Mouse (Mus musculus) left cerebral cortex, adult 9 months (tissue): ENCODE data around the gene Gm28042.

Experiments used
- DNase-seq, 2 experiments: peaks; one replicate each; pipeline ENCODE4 v3.0.0; 2022; ENCODE audit warnings: low spot score in 2 of 2

Gene Gm28042

DNA sequence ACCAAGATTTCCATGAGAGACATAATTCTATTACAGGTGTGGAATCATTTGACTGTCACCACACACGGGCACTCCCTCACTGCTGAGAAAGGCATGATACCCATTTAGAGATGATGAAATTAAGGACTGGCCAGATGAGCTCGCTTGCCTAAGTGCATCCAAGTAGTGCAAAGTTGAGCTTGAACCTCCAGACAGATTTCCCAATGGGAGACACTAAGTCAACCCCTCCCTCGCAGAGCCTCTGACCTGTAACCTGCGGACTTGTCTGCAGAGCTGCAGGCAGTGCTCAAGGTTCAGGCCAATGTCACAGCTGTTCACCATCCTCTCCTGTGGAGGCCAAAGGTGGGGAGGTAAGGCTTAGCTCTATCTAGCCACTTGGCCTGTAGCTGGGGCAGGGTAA lies 31.5 kb downstream of the Gm28042 start:
- no peak for DNase-seq

DNA sequence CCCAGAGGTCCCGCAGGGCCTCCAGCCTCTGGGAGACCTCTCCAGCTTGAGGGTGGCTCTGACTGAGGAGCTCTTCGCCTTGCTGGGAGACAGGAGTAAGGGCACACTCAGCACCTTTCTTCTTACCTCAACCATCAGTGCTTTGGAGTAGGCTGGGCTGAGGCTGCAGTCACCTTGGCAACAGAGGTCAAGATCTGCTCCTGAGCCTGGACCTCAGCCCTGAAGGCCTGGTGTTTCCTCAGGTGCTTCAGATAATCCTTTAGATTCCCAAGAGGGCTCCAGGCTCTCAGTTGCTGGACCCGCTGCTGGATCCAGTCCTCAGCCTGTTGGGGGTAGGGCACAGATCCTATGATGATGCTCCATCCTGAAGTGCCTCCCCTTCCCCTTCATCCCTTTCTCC lies 32.2 kb downstream of the Gm28042 start:
- DNase-seq: no peak

DNA sequence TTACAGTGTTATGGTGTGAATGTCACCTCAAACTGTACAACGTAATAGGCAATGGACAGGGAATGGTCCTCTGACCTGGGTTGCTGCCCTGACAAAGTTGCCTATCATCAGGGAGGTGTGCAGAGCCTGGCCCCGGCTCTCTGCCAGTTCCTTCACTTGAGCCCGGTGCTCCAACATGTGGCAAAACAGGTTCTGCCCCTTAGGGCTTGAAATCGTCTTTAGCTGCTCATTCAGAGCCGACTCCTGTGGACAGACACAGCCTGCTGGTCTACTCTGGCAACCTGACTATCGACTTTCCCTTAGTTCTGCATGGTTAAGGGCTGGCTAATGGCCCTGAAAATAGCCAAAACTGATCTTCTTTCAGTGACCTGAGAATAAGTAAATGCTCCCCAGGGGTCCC lies 32.9 kb downstream of the Gm28042 start:
- DNase-seq: no peak

DNA sequence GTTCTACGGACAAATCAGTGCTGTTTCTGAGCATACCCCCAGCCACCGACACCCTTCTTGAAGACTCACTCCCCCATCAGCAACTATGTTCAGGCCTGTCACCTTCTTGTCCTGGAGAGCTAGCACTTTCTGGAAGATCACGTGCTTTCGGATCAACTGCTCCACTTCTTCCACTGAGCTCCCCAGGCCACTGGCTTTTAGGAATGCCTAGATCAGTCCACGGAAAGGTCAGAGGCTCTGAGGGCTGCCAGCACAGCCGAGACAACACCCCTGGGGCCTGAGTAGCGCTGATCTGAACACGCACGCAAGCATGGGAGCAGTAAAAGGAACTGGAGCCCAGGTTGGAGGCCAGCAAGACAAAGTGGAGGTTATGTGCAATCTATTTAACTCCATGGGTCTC lies 33.4 kb downstream of the Gm28042 start:
- DNase-seq: no peak

DNA sequence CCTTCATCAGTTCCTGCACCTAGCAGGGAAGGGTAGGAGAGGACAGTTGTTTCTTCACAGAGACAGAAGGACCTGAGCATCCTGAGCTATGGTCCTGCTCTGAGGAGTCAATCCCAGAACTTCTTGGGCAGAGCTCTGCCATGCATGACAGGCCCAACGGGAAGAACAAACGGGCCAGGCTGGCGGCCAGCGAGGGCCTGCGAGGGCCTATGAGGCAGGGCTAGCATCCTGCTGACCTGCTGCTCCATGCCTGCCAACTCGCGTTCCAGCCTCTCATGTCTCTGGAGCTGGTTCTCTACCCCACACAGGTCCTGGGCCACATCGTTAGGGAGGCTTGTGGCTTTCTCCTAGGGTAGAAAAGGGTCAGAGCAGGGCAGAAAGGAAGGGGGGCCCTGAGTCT lies 35.0 kb downstream of the Gm28042 start:
- DNase-seq: no peak

DNA sequence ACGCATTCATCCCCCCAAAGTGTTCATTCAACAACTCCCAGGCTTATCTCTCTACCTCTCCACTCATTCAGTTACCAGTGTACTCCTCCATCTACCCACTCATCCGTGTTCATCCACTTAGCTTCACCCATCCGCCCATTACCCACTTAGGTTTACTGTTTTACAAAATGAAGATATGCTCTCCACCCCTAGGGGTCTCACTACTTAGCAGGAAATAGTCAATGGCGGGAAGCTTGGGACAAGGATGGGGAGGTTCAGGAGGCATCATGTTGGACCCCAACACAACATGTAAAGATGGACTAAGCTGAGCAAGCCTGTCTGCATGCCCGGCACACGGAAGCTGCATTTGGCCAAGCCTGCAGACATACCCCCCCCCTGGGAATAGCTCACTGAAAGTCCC lies 37.3 kb downstream of the Gm28042 start:
- DNase-seq: no peak

DNA sequence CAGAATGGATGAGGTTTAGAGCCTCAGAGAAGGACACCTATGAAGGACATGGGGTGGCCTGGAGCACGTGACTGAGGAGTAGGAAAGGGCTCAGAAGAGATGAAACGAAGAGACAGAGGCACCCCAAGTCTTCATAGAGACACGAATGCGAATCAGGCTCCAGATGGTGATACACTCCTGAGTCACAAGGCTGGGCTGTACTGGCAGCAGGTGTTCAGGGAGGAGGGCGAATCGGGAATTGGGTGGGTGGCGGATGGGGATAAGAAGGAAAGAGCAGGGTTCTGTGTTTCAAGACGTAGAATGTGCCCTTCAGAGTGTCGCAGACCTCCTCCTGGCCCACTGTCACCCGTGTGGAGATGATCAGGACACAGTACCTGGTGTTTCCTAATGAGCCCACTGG lies 38.0 kb downstream of the Gm28042 start:
- peak in 1 of 2 experiments; percentile 47 for DNase-seq

DNA sequence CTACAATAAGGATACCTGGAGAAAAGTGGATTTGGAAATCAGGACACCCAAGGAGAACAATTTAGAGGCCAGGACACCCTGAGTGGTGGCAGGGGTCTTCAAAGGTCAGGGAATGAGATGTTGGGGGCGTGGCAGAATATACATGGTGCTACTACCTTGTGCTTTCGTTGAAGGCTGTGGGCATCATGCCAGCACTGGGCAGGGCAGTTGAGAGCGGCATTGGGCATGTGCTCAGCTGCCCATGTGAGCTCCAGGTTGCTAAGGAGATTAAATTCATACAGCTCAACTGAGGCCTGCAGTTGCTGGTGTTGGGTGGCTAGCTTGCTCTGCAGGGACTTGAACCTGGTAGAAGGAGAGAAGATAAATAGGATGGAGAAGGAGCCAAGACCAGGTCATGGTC lies 38.9 kb downstream of the Gm28042 start:
- no peak for DNase-seq

DNA sequence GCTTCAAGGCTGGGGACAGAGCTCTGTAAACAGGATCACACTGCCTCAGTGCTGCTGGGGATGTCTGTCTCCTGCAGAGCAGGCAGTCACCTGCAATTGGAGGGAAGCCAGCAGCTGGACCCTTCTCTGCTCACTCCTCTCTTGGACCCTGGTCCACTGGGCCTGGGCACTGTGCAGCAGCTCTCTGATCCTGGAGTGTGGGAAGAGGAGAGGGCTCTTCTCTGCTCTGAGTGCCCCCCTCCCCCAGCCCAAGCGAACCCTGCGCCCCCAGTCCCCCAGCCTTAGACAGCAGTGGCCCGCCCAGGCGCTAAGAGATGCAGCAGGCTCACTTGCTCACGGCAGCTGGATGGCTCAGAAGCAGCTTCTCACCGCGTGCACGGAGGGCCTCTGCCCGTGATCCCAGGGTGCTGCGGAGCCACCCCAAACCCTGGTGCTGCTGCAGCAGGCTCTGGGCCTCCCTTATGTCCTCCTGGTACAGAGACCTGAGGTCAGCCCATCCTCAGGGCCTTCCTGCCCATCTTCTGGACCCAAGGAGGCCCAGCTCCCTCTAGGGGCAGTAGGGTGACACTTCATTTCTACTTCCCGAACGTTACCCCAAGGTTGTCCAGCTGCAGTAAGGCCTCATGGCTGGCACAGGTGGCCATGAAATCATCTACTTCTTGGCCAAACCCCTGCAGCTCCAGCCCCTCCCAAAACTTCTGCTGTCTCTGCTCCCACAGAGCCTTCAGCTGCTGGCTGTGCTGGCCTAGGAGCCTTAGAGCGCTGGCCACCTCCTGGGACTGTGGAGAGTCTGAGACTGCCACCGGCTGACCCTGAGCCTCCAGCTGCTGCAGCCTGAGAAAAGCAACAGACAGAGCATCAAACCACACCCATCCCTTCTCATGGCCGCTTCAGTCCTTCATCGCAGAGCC lies 41.5 kb downstream of the Gm28042 start:
- DNase-seq: no peak

DNA sequence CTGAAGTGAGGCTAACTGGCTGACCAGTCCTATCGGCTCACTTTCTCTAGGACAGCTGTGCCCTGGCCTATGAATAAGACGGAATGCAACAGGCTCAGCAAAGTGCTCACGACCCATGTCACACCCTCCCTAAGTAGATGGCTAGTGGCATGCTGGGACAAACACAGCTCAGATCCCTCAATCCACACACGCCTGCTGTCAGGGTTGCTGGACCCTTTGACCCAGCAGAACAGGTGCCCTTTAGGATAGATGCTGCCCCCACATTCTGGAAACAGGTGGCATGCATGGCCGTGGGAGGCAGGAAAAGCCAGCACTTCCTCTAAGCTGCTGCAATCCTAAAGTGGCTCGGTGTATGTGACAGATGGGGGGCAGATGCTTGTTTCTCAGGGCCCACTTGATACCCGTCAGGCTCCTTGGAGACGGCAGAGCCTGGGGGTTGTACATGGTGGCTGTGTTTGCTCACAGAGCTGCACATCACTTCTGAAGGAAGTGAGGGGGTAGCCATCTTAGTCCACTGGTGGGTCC lies 42.2 kb downstream of the Gm28042 start:
- peak; percentile 49 to 82 for DNase-seq

DNA sequence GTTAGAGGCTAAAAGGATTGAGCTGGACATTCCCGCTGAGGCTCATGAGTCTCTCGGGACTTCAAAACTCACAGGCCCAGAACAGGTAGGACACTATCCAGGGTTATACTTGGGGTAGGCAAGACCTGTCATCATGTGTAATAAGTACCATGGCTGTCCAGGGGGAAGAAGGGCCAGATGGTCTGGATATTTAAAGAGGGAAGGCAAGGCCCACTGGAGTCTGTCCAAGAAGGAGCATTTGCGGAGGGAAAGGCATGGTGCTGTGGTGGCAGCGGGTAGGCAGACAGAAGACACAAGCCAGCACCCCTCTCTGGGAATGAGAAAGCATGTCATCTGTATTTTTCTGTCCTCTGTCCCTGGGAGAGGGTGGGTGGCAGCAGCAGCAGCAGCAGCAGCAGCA lies 46.8 kb downstream of the Gm28042 start:
- DNase-seq: no peak

DNA sequence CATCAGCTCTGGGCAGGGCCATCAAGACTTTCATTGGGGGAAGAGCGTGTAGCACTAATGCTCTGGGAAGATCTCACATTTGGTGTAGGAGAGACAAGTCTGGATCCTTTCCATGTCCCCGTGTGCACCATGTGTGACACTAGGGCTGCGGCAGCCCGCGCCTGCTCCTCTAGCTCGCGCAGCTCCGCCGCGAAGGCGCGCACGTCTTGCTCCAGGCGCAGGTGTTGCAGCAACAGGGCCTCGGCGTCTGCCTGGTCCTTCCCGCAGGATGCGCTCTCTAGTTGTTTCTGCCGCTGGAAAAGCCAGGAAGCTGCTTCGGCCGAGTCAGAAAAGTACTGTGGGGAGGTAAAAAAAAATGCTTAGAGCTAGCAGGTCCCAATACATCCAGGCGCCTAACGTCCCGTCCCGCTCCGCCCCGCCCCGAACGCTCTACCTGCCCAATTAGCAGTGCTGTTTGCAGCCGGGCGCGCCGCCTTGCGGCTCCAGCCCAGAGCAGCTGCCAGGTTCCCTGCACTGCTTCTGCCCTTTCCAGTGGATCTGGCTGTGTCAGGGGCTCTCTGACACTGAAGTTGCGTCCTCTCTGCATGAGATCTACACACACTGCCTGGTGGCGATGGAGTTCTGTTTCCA lies 48.9 kb downstream of the Gm28042 start:
- peak in 1 of 2 experiments; percentile 46 for DNase-seq

DNA sequence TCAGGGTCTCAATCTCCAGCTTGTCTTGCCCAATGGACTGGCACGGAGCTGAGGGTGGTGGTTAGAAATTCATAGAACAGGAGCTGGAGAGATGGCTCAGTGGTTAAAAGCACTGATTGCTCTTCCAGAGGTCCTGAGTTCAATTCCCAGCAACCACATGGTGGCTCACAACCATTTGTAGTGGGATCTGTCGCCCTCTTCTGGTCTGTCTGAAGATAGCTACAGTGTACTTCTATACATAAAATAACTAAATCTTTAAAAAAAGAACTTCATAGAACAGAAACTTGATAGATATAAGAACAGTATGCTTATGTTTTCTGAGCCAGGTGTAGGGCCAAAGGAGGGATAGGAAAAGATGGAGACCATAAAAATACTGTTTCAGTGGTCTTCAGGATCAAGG lies 55.1 kb downstream of the Gm28042 start:
- DNase-seq: no peak

DNA sequence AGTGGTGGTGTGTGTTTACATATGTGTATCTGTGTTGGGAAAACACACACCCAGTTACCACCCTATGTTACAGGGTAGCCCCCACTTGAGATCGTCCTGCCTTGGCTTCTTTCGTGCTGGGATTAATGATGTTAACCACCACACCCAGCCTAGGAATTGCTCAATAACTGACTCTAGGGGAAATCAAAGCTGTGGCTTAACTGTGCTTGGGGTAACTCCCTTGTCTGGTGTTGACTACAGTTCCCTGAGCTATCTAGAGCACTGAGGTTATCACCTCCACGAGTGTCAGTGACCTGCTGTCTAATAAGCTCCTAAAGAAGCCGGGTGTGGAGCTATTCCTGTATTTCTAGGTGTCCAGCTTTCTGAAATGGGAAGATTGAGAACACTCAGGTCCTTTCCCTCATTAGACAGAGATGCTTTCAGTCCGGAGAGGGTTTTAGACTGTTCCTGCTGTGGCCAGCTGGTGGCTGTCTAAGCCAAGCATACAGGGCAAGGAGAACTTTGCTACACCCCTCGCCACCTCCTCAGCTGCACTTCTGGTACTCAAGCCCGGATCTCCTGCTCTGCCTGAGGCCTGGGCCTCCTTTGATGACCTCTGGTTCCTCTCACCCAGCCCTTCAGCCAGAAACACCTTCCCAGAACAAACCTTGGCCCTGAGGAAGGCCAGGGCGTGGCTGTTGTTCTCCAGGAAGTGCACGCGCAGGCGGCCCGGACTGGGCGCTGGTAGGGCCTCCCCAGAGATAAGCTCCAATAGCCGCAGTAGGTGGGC lies 57.5 kb downstream of the Gm28042 start:
- DNase-seq: no peak

DNA sequence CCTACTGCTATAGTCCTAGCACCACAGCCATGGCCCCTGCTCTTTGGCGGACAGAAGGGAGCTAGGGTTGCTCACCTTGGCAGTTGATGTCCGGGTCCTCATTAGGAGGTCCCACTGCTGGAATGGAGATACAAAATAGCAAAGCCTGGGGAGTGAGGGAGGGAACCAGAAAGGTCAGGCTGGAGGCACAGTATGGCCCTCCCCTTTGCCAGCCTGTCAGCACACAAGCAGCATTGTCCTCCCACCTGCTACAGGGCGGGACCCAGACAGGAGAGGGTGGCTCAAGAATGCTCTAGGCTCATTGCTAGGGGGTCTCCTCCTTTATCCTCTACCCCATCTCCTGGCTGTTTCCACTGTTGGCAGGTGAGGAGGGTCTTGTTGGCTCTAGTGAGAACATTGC lies 58.7 kb downstream of the Gm28042 start:
- no peak for DNase-seq

DNA sequence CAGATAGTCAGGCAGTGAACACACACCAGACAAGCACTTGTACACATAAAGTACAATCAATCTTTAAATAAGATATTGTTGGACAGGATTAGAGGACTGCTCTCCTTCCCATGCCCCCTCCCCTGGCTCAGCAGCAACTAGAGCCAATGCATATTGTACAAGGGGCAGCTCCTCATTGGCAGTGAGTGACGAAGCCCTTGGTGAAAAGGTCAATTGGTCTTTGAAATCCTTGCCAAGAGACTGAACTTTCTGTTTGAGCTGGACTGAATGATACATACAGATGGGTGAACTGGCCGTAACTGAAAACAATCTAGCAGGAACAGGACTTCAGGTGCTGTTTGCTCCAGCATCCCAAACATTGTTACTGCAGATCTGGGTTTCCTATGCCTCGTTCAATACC lies 60.1 kb downstream of the Gm28042 start:
- DNase-seq: no peak

DNA sequence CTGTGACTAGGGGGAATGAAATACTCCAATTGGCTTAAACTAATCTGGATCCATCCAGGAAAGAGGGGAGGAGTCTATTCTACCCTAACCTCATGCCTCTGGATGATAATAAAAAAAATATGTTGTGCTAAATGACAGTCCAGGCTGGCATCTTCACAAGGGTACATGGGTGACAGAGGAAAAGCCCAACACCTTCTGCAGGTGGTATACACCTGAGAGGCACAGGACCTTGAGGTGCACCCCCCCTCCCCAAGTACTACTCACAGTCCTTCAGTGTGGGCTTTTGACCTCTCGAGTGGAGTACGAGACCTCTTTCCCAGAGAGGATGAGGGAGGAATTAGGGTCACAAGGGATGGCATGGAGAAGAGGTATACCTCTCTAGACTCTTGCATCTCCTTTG lies 60.6 kb downstream of the Gm28042 start:
- no peak for DNase-seq

DNA sequence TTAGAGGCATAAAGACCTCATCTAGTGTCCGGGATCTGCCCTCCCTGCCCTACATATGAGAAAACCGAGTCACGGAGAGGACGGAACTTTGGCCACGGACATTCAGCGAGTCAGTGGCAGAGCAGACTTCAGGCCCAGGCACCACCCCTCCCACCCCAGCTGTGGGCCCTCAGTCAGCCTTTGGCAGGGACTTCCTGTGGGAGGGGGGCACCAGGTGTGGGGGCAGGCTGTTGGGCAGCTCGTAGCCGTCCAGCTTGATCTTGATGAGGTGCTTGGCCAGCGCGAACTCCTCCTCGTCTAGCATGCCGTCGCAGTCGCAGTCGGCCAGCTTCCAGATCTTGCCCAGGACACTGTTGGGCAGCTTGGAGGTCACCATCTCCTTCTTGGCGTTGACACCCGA lies 63.7 kb downstream of the Gm28042 start:
- DNase-seq: no peak
